Mouse (Mus musculus) stomach, embryonic 15.5 days (tissue): ENCODE data around the gene Dennd2d. TPM values are rescaled to one million over a fixed set of nuclear protein-coding genes. Genes with fewer than 3 reads are reported as not detected.

Experiments used
- ATAC-seq: fragments of 200-750 bp; cut with Nextera tagmentation; 2 replicates; pipeline ENCODE4 v1.8.0; 2017; ENCODE audit warnings: low read depth, moderate number of reproducible peaks, moderate TSS enrichment; ENCODE audit not compliant: insufficient read depth, low FRiP score
- H3K27ac ChIP-seq: fragments of 300-500 bp; sonication (generic); 2 replicates; pipeline ENCODE4 v1.5.1; 2015; ENCODE audit warnings: mild to moderate bottlenecking, inconsistent platforms
- H3K27me3 ChIP-seq: fragments of 300-500 bp; sonication (generic); replicated peaks from 2 replicates; pipeline ENCODE4 v1.6.1; 2015; ENCODE audit warnings: inconsistent platforms
- H3K36me3 ChIP-seq: fragments of 300-500 bp; sonication (generic); 2 replicates; pipeline ENCODE4 v1.6.1; 2015; ENCODE audit warnings: inconsistent platforms
- H3K4me1 ChIP-seq: fragments of 300-500 bp; sonication (generic); 2 replicates; pipeline ENCODE4 v1.6.1; 2015; ENCODE audit warnings: inconsistent platforms
- H3K4me2 ChIP-seq: fragments of 300-500 bp; sonication (generic); 2 replicates; pipeline ENCODE4 v1.6.1; 2015; ENCODE audit warnings: mild to moderate bottlenecking, inconsistent platforms
- H3K4me3 ChIP-seq: fragments of 300-500 bp; sonication (generic); replicated peaks from 2 replicates; pipeline ENCODE4 v1.5.1; 2015; ENCODE audit warnings: inconsistent platforms
- H3K9ac ChIP-seq: fragments of 300-500 bp; sonication (generic); 2 replicates; pipeline ENCODE4 v1.6.1; 2015; ENCODE audit warnings: inconsistent platforms
- H3K9me3 ChIP-seq: fragments of 300-500 bp; sonication (generic); 2 replicates; pipeline ENCODE4 v1.6.1; 2016; ENCODE audit warnings: inconsistent platforms
- WGBS: fragments of 180-500 bp; shearing (Covaris S2); methylation state at CpG from one replicate; pipeline ENCODE4 v1.1.7; 2015; 5-methylcytosine and 5-hydroxymethylcytosine counted together
- polyA plus RNA-seq: library from polyadenylated mRNA; unstranded; fragments of >200 nt; fragmentation: Nextera tagmentation; extraction: Ambion mirVana; gene quantifications from 2 replicates; pipeline ENCODE4 v1.2.1, GENCODE M21; 2015

The Dennd2d gene
- polyA plus RNA-seq, 1 experiment from 2014 or later = 20.2 TPM

DNA sequence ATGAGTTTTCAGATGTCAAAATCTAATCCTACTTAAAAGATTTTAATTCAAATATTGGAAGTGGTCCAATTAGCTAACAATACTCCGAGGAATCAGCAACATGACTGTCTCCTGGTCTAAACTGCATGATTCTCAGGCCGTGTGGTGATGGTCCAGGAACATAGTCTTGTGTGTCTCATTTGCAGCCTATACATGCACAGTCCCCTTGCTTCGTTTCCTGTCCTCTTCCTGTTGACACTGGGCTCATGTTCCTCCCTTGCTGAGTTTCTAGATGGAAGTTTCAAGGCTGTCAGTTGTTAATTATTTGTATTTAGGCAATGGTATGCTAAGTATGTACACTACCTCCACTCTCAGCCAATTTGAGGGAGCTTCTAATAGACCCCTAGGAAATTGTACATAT, 14.8 kb downstream of the Dennd2d start:
- H3K9me3 ChIP-seq = no peaks in the 10 kb centered on the region
- H3K4me2 ChIP-seq = no peak overlapping the region
- no peaks in the 10 kb centered on the region for H3K27me3 ChIP-seq
- no peak for ATAC-seq
- H3K4me3 ChIP-seq = no peak overlapping the region
- H3K4me1 ChIP-seq = no peaks in the 10 kb centered on the region
- H3K9ac ChIP-seq = no peak overlapping the region
- 52% methylated on average over 3 of the region's 3 CpGs for WGBS
- 0 out of 2 replicates have a peak, but pooled peaks cover 4% of the 10 kb centered on the region for H3K36me3 ChIP-seq
- no peak overlapping the region for H3K27ac ChIP-seq

DNA sequence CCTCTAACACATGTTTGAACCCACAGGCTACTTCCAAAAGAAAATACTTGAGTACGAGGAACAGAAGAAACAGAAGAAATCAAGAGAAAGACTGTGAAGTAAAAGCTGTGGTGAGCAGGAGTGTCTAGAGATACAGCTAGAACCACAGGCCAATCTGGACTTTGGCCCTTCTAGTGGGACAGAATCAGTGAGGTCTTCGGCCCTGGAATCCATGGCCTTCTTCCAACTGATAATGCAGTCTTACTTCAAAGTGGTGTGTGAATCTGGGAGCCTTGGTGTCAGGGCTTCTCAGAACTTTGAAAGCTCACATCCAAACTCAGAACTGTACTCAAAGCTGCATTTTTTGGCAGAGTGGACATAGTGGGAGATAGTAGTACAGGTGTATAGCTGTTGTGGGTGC, 18.3 kb downstream of the Dennd2d start:
- 85% methylated on average over 2 of the region's 2 CpGs for WGBS
- no peaks in the 10 kb centered on the region for H3K27me3 ChIP-seq
- no peak for ATAC-seq
- H3K4me1 ChIP-seq = no peaks in the 10 kb centered on the region
- no peak overlapping the region for H3K27ac ChIP-seq
- H3K4me3 ChIP-seq = no peak overlapping the region
- no peak overlapping the region for H3K9ac ChIP-seq
- peaks cover 11% of the 10 kb centered on the region; the same call in 1 of the 2 replicates for H3K36me3 ChIP-seq
- H3K9me3 ChIP-seq = no peaks in the 10 kb centered on the region
- no peak overlapping the region for H3K4me2 ChIP-seq

DNA sequence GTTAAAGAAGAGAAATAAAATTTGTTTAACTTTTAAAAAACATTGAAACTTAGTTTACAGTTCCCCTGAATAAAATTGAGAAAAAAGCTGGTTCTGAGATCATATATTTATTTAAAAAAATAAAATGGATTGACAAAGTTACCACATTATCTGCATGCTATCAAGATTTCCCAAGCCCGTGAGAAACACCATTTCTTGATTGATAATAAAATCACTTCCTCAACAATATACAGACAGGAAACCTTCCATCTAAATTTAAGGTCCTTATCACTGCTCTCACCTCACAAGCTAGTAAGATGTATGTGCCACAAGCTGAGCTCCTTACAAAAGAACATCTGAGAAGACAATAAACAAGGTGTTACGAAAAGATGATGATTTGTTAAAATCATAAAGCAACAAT, 20.7 kb downstream of the Dennd2d start:
- Histone ChIP-seq H3K27ac (no peak overlapping the region), H3K9ac (no peak overlapping the region), H3K36me3 (peaks cover 11% of the 10 kb centered on the region; the same call in 1 of the 2 replicates), H3K4me3 (no peak overlapping the region), H3K4me2 (no peak overlapping the region), H3K9me3 (no peaks in the 10 kb centered on the region), H3K4me1 (no peaks in the 10 kb centered on the region), H3K27me3 (no peaks in the 10 kb centered on the region)
- ATAC-seq = no peak
- 87% methylated on average over 2 of the region's 2 CpGs for WGBS

GRCm38 (mm10) chr3:106510669-106511068, 28.5 kb downstream of the Dennd2d start:
- WGBS = 69% methylated on average over 1 of the region's 1 CpGs
- no peaks in the 10 kb centered on the region for H3K36me3 ChIP-seq
- no peak for ATAC-seq
- no peak overlapping the region for H3K4me2 ChIP-seq
- no peaks in the 10 kb centered on the region for H3K4me1 ChIP-seq
- H3K9me3 ChIP-seq = no peaks in the 10 kb centered on the region
- H3K9ac ChIP-seq = no peak overlapping the region
- H3K4me3 ChIP-seq = no peak overlapping the region
- H3K27ac ChIP-seq = no peak overlapping the region
- H3K27me3 ChIP-seq = no peaks in the 10 kb centered on the region

DNA sequence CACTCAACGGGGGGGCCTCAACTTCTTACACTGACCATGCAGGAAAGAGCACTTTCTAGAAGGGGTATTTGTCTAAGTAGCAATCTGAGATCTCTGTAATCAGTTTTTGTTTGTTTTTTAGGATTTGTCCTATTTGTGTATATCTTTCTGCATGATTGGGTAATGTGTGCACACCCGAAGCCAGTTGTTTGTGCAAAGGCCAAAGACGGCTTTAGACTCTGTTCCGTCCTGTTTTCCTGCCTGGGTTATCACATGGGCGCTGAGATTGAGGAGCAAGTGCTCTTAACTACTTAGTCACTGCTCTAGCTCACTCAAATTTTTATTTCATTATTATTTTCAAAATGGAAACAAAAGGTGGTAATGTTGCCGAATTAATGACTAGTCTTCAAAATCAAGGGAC, 32.8 kb downstream of the Dennd2d start:
- Histone ChIP-seq H3K4me3 (no peak overlapping the region), H3K4me2 (no peak overlapping the region), H3K36me3 (no peaks in the 10 kb centered on the region), H3K9me3 (no peaks in the 10 kb centered on the region), H3K27me3 (no peaks in the 10 kb centered on the region), H3K27ac (no peak overlapping the region), H3K9ac (no peak overlapping the region), H3K4me1 (no peaks in the 10 kb centered on the region)
- ATAC-seq = no peak
- 72% methylated on average over 6 of the region's 6 CpGs for WGBS

- H3K4me3 ChIP-seq = no peak overlapping the region
- H3K36me3 ChIP-seq = no peaks in the 10 kb centered on the region
- H3K27me3 ChIP-seq = no peaks in the 10 kb centered on the region
- 93% methylated on average over 1 of the region's 1 CpGs for WGBS
- no peak overlapping the region for H3K4me2 ChIP-seq
- no peak overlapping the region for H3K9ac ChIP-seq
- H3K4me1 ChIP-seq = no peaks in the 10 kb centered on the region
- no peaks in the 10 kb centered on the region for H3K9me3 ChIP-seq
- no peak overlapping the region for H3K27ac ChIP-seq
- no peak for ATAC-seq
Observed at GRCm38 (mm10) chr3:106522730-106523129, 40.5 kb downstream of the Dennd2d start.

GRCm38 (mm10) chr3:106526411-106526810, 44.2 kb downstream of the Dennd2d start:
- 81% methylated on average over 2 of the region's 2 CpGs for WGBS
- no peaks in the 10 kb centered on the region for H3K36me3 ChIP-seq
- ATAC-seq = no peak
- H3K27ac ChIP-seq = no peak overlapping the region
- no peak overlapping the region for H3K9ac ChIP-seq
- no peaks in the 10 kb centered on the region for H3K4me1 ChIP-seq
- H3K4me3 ChIP-seq = no peak overlapping the region
- H3K4me2 ChIP-seq = no peak overlapping the region
- no peaks in the 10 kb centered on the region for H3K9me3 ChIP-seq
- no peaks in the 10 kb centered on the region for H3K27me3 ChIP-seq

GRCm38 (mm10) chr3:106528032-106528431, 45.8 kb downstream of the Dennd2d start:
- 85% methylated on average over 2 of the region's 2 CpGs for WGBS

GRCm38 (mm10) chr3:106533277-106533676, 51.1 kb downstream of the Dennd2d start:
- no peak overlapping the region for H3K9ac ChIP-seq
- ATAC-seq = no peak
- no peak overlapping the region for H3K4me3 ChIP-seq
- H3K9me3 ChIP-seq = no peaks in the 10 kb centered on the region
- H3K36me3 ChIP-seq = peaks cover 8% of the 10 kb centered on the region; the same call in 1 of the 2 replicates
- H3K27me3 ChIP-seq = no peaks in the 10 kb centered on the region
- H3K4me1 ChIP-seq = no peaks in the 10 kb centered on the region
- no peak overlapping the region for H3K27ac ChIP-seq
- WGBS = 86% methylated on average over 2 of the region's 2 CpGs
- H3K4me2 ChIP-seq = no peak overlapping the region

More at GRCm38 (mm10) chr3:106528032-106528431, 45.8 kb downstream of the Dennd2d start:
- Histone ChIP-seq H3K9ac (no peak overlapping the region), H3K27ac (no peak overlapping the region), H3K4me1 (no peaks in the 10 kb centered on the region), H3K36me3 (no peaks in the 10 kb centered on the region), H3K27me3 (no peaks in the 10 kb centered on the region), H3K9me3 (no peaks in the 10 kb centered on the region), H3K4me2 (no peak overlapping the region), H3K4me3 (no peak overlapping the region)
- ATAC-seq = no peak

DNA sequence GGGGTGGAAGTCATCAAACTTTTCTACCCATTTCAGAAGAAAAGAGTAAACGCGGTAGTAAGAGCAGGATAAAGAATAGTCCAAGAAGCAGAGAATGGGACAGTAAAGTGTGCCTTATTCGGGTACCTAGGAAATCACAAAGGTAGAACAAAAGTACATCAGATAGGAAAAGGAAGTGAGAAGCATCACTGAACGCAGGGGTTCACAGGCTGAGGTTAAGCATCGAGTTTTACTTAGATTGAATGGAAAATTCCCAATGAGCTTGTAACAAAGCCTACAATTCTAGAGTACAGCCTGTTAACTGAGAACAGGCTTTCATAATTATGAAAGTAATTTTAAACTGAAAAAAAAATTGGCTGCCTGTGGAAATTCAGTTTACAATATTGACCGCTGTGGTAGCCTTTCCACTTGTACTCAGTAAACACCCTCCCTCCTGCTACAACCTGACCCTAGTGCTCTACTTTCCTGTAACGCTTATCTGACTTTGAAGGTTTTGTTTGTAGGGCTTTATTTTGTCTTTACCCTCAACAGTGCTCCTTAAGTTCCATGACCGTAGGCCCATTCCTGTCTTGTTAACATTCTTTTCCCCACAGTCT, 62.6 kb downstream of the Dennd2d start:
- no peaks in the 10 kb centered on the region for H3K9me3 ChIP-seq
- 0 out of 2 replicates have a peak overlapping the region, but pooled peaks have one; percentile 1 for H3K4me2 ChIP-seq
- H3K36me3 ChIP-seq = no peaks in the 10 kb centered on the region
- no peak overlapping the region for H3K27ac ChIP-seq
- peaks cover 7% of the 10 kb centered on the region; the same call in 1 of the 2 replicates for H3K4me1 ChIP-seq
- H3K9ac ChIP-seq = no peak overlapping the region
- H3K27me3 ChIP-seq = no peaks in the 10 kb centered on the region
- no peak for ATAC-seq
- H3K4me3 ChIP-seq = no peak overlapping the region
- WGBS = 71% methylated on average over 8 of the region's 8 CpGs

GRCm38 (mm10) chr3:106547171-106547923, 65.1 kb downstream of the Dennd2d start, which contains the start of the genes Dram2 and Cept1:
Gene Dram2, plus strand, starts transcription at chr3:106547798.
Gene Cept1, minus strand, starts transcription at chr3:106547802.
- peak within 1 kb of the TSS; percentile 83 for H3K4me3 ChIP-seq
- H3K36me3 ChIP-seq = 0 out of 2 replicates have a peak, but pooled peaks cover 2% of the 10 kb centered on the region
- peak within 1 kb of the TSS; percentile 99 for H3K27ac ChIP-seq
- no peaks in the 10 kb centered on the region for H3K9me3 ChIP-seq
- H3K4me1 ChIP-seq = peaks cover 7% of the 10 kb centered on the region; the same call in 1 of the 2 replicates
- H3K9ac ChIP-seq = peak within 1 kb of the TSS; percentile 87
- no peaks in the 10 kb centered on the region for H3K27me3 ChIP-seq
- peak within 1 kb of the TSS; percentile 51 for H3K4me2 ChIP-seq
- WGBS = 0% methylated on average over 63 of the region's 63 CpGs
- peak; percentile 96 for ATAC-seq

DNA sequence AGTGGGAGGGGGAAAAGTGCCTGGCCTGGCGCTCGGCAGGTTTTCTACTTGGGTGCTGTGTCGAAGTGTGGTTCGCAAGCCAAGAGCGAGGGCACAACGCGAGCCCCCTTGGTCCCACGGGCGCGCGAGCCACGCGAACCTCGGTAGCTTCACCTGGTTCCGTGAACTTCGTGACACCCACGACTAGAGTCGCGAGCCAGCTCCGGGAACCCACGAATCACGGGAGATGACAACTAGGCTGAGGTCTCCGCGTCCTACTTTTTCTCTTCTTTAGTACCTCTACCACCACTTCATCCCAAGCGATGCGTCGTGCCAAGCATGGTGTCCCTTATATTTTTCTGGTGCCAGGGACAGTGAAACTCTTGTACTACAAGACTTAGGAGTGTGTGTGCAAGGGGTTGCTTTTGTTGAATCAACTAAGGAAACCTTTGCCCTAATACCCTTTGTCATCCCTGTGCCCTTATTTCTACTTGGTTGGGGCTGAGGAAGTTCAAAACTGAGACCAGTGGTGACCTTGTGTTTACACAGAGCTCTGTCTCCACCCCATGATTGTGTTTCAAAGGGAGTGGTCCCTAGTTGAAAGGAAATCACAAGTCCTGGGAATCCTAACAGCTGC, 65.8 kb downstream of the Dennd2d start:
- peak overlapping the region; percentile 83 for H3K4me3 ChIP-seq
- WGBS = under 1% methylated on average over 27 of the region's 27 CpGs
- H3K27me3 ChIP-seq = no peaks in the 10 kb centered on the region
- H3K9me3 ChIP-seq = no peaks in the 10 kb centered on the region
- H3K36me3 ChIP-seq = 0 out of 2 replicates have a peak, but pooled peaks cover 2% of the 10 kb centered on the region
- ATAC-seq = peak; percentile 23; the same call in 1 of the 2 replicates
- H3K4me2 ChIP-seq = peak overlapping the region; percentile 49
- peaks cover 7% of the 10 kb centered on the region; the same call in 1 of the 2 replicates for H3K4me1 ChIP-seq
- H3K27ac ChIP-seq = peak overlapping the region; percentile 99
- H3K9ac ChIP-seq = peak overlapping the region; percentile 56
